Mouse (Mus musculus) neural tube, embryonic 11.5 days (tissue): ENCODE data around the gene Acsl5. TPM values are rescaled to one million over a fixed set of nuclear protein-coding genes. Genes with fewer than 3 reads are reported as not detected.

Experiments
- ATAC-seq: fragments of 200-750 bp; cut with Nextera tagmentation; 2 replicates; pipeline ENCODE4 v1.8.0; 2017; ENCODE audit warnings: moderate number of reproducible peaks, mild to moderate bottlenecking, moderate TSS enrichment, moderate library complexity; ENCODE audit not compliant: insufficient read depth, low FRiP score, low TSS enrichment
- DNase-seq: peaks from one replicate; pipeline ENCODE4 v3.0.0-alpha.2; 2015; ENCODE audit warnings: low spot score
- H3K27ac ChIP-seq: fragments of 300-500 bp; sonication (generic); 2 replicates; pipeline ENCODE4 v1.5.1; 2014; ENCODE audit warnings: low read depth, mild to moderate bottlenecking, low read length
- H3K27me3 ChIP-seq: fragments of 300-500 bp; sonication (generic); 2 replicates; pipeline ENCODE4 v1.6.1; 2014; ENCODE audit warnings: mild to moderate bottlenecking, low read length, mixed read lengths; ENCODE audit not compliant: control insufficient read depth, insufficient read depth
- H3K36me3 ChIP-seq: fragments of 300-500 bp; sonication (generic); 2 replicates; pipeline ENCODE4 v1.6.1; 2014; ENCODE audit warnings: mild to moderate bottlenecking, low read length, moderate library complexity, mixed read lengths; ENCODE audit not compliant: control insufficient read depth, insufficient read depth
- H3K4me1 ChIP-seq: fragments of 300-500 bp; sonication (generic); 2 replicates; pipeline ENCODE4 v1.6.1; 2014; ENCODE audit warnings: low read length, mixed read lengths; ENCODE audit not compliant: control insufficient read depth, insufficient read depth
- H3K4me2 ChIP-seq: fragments of 300-500 bp; sonication (generic); 2 replicates; pipeline ENCODE4 v1.6.1; 2014; ENCODE audit warnings: low read depth, mild to moderate bottlenecking, moderate library complexity
- H3K4me3 ChIP-seq: fragments of 300-500 bp; sonication (generic); 2 replicates; pipeline ENCODE4 v1.5.1; 2014; ENCODE audit warnings: low read depth, low read length
- H3K9ac ChIP-seq: fragments of 300-500 bp; sonication (generic); 2 replicates; pipeline ENCODE4 v1.6.1; 2014; ENCODE audit warnings: mild to moderate bottlenecking, low read length
- H3K9me3 ChIP-seq: fragments of 300-500 bp; sonication (generic); 2 replicates; pipeline ENCODE4 v1.6.1; 2016; ENCODE audit warnings: low read length; ENCODE audit not compliant: control insufficient read depth
- WGBS: fragments of 180-500 bp; shearing (Covaris S2); extraction: QIAGEN DNeasy Blood & Tissue Kit; methylation state at CpG from one replicate; pipeline ENCODE4 v1.1.7; 2014; 5-methylcytosine and 5-hydroxymethylcytosine counted together
- polyA plus RNA-seq: library from polyadenylated mRNA; unstranded; fragments of >200 nt; fragmentation: Nextera tagmentation; extraction: Ambion mirVana; gene quantifications from 2 replicates; pipeline ENCODE4 v1.2.1, GENCODE M21; 2014

Gene Acsl5
- polyA plus RNA-seq, 1 experiment from 2014 or later = 19.4 TPM

- Histone ChIP-seq H3K27me3 (no peaks in the 10 kb centered on the region), H3K9ac (no peak overlapping the region), H3K4me2 (no peak overlapping the region), H3K4me1 (no peaks in the 10 kb centered on the region), H3K9me3 (no peaks in the 10 kb centered on the region), H3K36me3 (no peaks in the 10 kb centered on the region), H3K4me3 (no peak overlapping the region), H3K27ac (no peak overlapping the region)
- ATAC-seq (no peak), DNase-seq (no peak)
- WGBS = 77% methylated on average over 4 of the region's 4 CpGs
Observed at GRCm38 (mm10) chr19:55216876-55217275, 34.9 kb upstream of the Acsl5 start.

GRCm38 (mm10) chr19:55217365-55217764, 34.4 kb upstream of the Acsl5 start:
- H3K36me3 ChIP-seq = no peaks in the 10 kb centered on the region
- H3K9me3 ChIP-seq = no peaks in the 10 kb centered on the region
- no peak overlapping the region for H3K9ac ChIP-seq
- H3K27ac ChIP-seq = no peak overlapping the region
- no peak overlapping the region for H3K4me3 ChIP-seq
- ATAC-seq (no peak), DNase-seq (no peak)
- no peak overlapping the region for H3K4me2 ChIP-seq
- no peaks in the 10 kb centered on the region for H3K4me1 ChIP-seq
- WGBS = 65% methylated on average over 9 of the region's 9 CpGs
- H3K27me3 ChIP-seq = no peaks in the 10 kb centered on the region

GRCm38 (mm10) chr19:55218192-55218739, 33.5 kb upstream of the Acsl5 start:
- H3K27ac ChIP-seq = no peak overlapping the region

GRCm38 (mm10) chr19:55218741-55219221, 33.0 kb upstream of the Acsl5 start:
- ATAC-seq = no peak
- H3K9me3 ChIP-seq = no peaks in the 10 kb centered on the region
- H3K9ac ChIP-seq = no peak overlapping the region
- 34% methylated on average over 12 of the region's 12 CpGs for WGBS
- no peaks in the 10 kb centered on the region for H3K4me1 ChIP-seq
- DNase-seq = no peak
- no peaks in the 10 kb centered on the region for H3K27me3 ChIP-seq
- no peak overlapping the region for H3K4me3 ChIP-seq
- no peaks in the 10 kb centered on the region for H3K36me3 ChIP-seq
- H3K27ac ChIP-seq = no peak overlapping the region
- H3K4me2 ChIP-seq = peak overlapping the region; percentile 48

More at GRCm38 (mm10) chr19:55218192-55218739, 33.5 kb upstream of the Acsl5 start:
- 3% methylated on average over 20 of the region's 20 CpGs for WGBS
- peak; percentile 72 for ATAC-seq
- Histone ChIP-seq H3K4me3 (peak overlapping the region; percentile 34), H3K27me3 (no peaks in the 10 kb centered on the region), H3K4me2 (peak overlapping the region; percentile 48), H3K9ac (peak overlapping the region; percentile 26; the same call in 1 of the 2 replicates), H3K9me3 (no peaks in the 10 kb centered on the region), H3K36me3 (no peaks in the 10 kb centered on the region), H3K4me1 (no peaks in the 10 kb centered on the region)
- peak; percentile 88 for DNase-seq

GRCm38 (mm10) chr19:55219359-55219758, 32.4 kb upstream of the Acsl5 start:
- Histone ChIP-seq H3K9me3 (no peaks in the 10 kb centered on the region), H3K4me3 (no peak overlapping the region), H3K27me3 (no peaks in the 10 kb centered on the region), H3K4me1 (no peaks in the 10 kb centered on the region), H3K9ac (no peak overlapping the region), H3K27ac (no peak overlapping the region), H3K4me2 (no peak overlapping the region), H3K36me3 (no peaks in the 10 kb centered on the region)
- WGBS = 84% methylated on average over 8 of the region's 8 CpGs
- ATAC-seq (no peak), DNase-seq (no peak)

- H3K9ac ChIP-seq = no peak overlapping the region
- 84% methylated on average over 6 of the region's 6 CpGs for WGBS
- no peaks in the 10 kb centered on the region for H3K9me3 ChIP-seq
- no peak for ATAC-seq
- H3K36me3 ChIP-seq = no peaks in the 10 kb centered on the region
- H3K4me3 ChIP-seq = no peak overlapping the region
- H3K27ac ChIP-seq = no peak overlapping the region
- DNase-seq = no peak
- no peaks in the 10 kb centered on the region for H3K27me3 ChIP-seq
- H3K4me2 ChIP-seq = no peak overlapping the region
- no peaks in the 10 kb centered on the region for H3K4me1 ChIP-seq
Observed at GRCm38 (mm10) chr19:55221208-55221607, 30.5 kb upstream of the Acsl5 start.

GRCm38 (mm10) chr19:55222268-55222667, 29.5 kb upstream of the Acsl5 start:
- no peak overlapping the region for H3K9ac ChIP-seq
- H3K27me3 ChIP-seq = no peaks in the 10 kb centered on the region
- no peak overlapping the region for H3K4me2 ChIP-seq
- H3K9me3 ChIP-seq = no peaks in the 10 kb centered on the region
- H3K36me3 ChIP-seq = no peaks in the 10 kb centered on the region
- no peak for ATAC-seq
- 93% methylated on average over 9 of the region's 9 CpGs for WGBS
- H3K4me1 ChIP-seq = no peaks in the 10 kb centered on the region
- H3K27ac ChIP-seq = no peak overlapping the region
- no peak overlapping the region for H3K4me3 ChIP-seq
- no peak for DNase-seq

- H3K36me3 ChIP-seq = no peaks in the 10 kb centered on the region
- no peak overlapping the region for H3K27ac ChIP-seq
- H3K27me3 ChIP-seq = no peaks in the 10 kb centered on the region
- H3K4me3 ChIP-seq = no peak overlapping the region
- H3K9ac ChIP-seq = no peak overlapping the region
- 69% methylated on average over 5 of the region's 5 CpGs for WGBS
- H3K9me3 ChIP-seq = no peaks in the 10 kb centered on the region
- ATAC-seq (no peak), DNase-seq (no peak)
- H3K4me2 ChIP-seq = no peak overlapping the region
- H3K4me1 ChIP-seq = no peaks in the 10 kb centered on the region
Observed at GRCm38 (mm10) chr19:55226621-55227020, 25.1 kb upstream of the Acsl5 start.

GRCm38 (mm10) chr19:55227135-55227534, 24.6 kb upstream of the Acsl5 start:
- Histone ChIP-seq H3K4me1 (no peaks in the 10 kb centered on the region), H3K4me3 (no peak overlapping the region), H3K4me2 (no peak overlapping the region), H3K27ac (no peak overlapping the region), H3K9me3 (no peaks in the 10 kb centered on the region), H3K27me3 (no peaks in the 10 kb centered on the region), H3K9ac (no peak overlapping the region), H3K36me3 (no peaks in the 10 kb centered on the region)
- no peak for DNase-seq
- ATAC-seq = no peak
- WGBS = 93% methylated on average over 7 of the region's 7 CpGs
